Mouse (Mus musculus) megakaryocyte, adult 5-6 weeks (primary cell): ENCODE data around the gene Gm20890. TPM values are rescaled to one million over a fixed set of nuclear protein-coding genes. Genes with fewer than 3 reads are reported as not detected.
"Not testable (repeated sequence)": the region's sequence is repeated elsewhere in the genome, so short reads cannot be mapped to it uniquely, and the experiment has no call there.

ENCODE experiments used
- ATAC-seq: 2 replicates; pipeline ENCODE4 v1.8.0; 2016; ENCODE audit warnings: mild to moderate bottlenecking, inconsistent platforms; ENCODE audit not compliant: poor library complexity, severe bottlenecking
- total RNA-seq, 2 experiments: library from RNA; stranded (forward) in 1 of 2; stranded (reverse) in 1 of 2; fragments of 153-499, 151-499 nt in 1 of 2; fragments of 221-1000, 200-1000 nt in 1 of 2; gene quantifications; 2 replicates each; pipeline versions ENCODE4 v1.2.3 to v1.2.4; 2015 to 2017

Gene Gm20890
- not detected in 2 replicates for total RNA-seq (2015)
- not detected in 2 replicates for total RNA-seq (2017)

- not testable (repeated sequence) for ATAC-seq
These were observed at the start of gene Gm20890 for GRCm38 (mm10) chrY:26776699-26777098. Gene Gm20890 (minus strand): TSS chrY:26776799.
